ENCODE assay signal across 8 mouse cellular contexts in the genomic region with DNA sequence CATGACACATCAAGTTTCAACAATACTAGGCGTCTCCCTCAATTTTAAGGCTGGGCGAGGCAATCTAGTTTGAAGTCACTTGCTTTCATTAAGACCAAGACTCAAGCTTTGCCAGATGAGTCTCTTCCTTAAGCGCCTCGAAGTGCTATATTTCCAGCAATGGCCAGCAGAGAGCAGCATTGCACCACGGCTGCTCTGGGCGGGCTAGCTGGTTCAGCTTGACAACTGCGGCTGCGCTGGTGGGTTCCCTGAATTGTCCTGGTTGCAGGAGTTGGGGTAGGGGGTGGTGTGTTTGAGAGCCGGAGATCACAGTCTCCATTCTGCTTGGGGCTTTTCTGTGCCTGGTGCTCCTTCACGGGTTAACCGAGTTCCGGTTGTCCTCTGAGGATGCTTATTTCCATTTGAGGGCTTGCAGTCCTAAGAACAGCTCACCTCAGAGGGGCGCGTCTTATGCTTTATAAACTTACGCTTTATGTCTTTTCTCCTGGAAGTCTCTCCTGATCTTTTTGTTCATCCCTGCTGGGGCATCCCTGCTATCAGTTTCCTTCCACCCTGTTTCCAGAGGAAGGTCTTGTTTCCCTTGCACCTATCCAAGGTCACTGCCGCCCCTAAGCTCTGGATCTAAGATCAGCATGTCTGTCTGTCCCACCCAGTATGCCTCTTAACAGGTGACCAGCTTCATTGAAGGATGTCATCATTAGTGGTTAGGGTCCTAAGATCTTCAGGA. TPM values are rescaled to one million over a fixed set of nuclear protein-coding genes. Genes with fewer than 3 reads are reported as not detected.
DNase-seq lines count a peak whose midpoint lies in the region; ATAC-seq and TF ChIP-seq lines count a peak whose summit lies in the region.
"Had no signal": no experiment of that assay in that cellular context is flagged by ENCODE, and none has a peak within 500 bp of the region (broad histone marks: within the 10 kb centered on the region; RNA-seq: fewer than 3 reads in every experiment).

No protein-coding gene starts in this region.

- H3K27me3 ChIP-seq in G1E (ENCODE audit: insufficient read depth, low read length), result no peaks in the 10 kb centered on the region
- peaks cover 34% of the 10 kb centered on the region for H3K27me3 ChIP-seq in embryonic facial prominence, embryonic 13.5 days

- H3K9me3 ChIP-seq in G1E (replicated peaks), result no peaks in the 10 kb centered on the region
- no peaks in the 10 kb centered on the region for H3K9me3 ChIP-seq in embryonic facial prominence, embryonic 13.5 days

- no peaks in the 10 kb centered on the region for H3K4me1 ChIP-seq in G1E (ENCODE audit: insufficient read depth, low read depth, low read length)
- H3K4me1 ChIP-seq in embryonic facial prominence, embryonic 13.5 days, result no peaks in the 10 kb centered on the region

- intact Hi-C loops in heart, postnatal 10 days (cut with DNase I), result loop anchor here (5.0 to 10.0 kb wide), 4 partner anchors 301 to 1964 kb away; no protein-coding TSS in a partner anchor

- H3K27ac ChIP-seq in embryonic facial prominence, embryonic 13.5 days, result no peak overlapping the region

- no peak overlapping the region for H3K9ac ChIP-seq in embryonic facial prominence, embryonic 13.5 days

- H3K4me3 ChIP-seq in G1E (ENCODE audit: low read depth, low read length), result no peak overlapping the region
- H3K4me3 ChIP-seq in embryonic facial prominence, embryonic 13.5 days, result no peak overlapping the region
- H3K4me3 ChIP-seq: megakaryocyte, embryonic 14.5 days had no signal

- peak overlapping the region; percentile 39 for H3K4me2 ChIP-seq in embryonic facial prominence, embryonic 13.5 days

- no peak for ATAC-seq in G1E (ENCODE audit: extremely low read depth, insufficient number of reproducible peaks, low FRiP score, poor library complexity, severe bottlenecking)
- ATAC-seq in embryonic facial prominence, embryonic 13.5 days (ENCODE audit: insufficient number of reproducible peaks, insufficient read depth, low FRiP score, low TSS enrichment, low read depth), result no peak; the same call in 1 of the 2 replicates
- ATAC-seq in megakaryocyte progenitor cell, adult 5-6 weeks (replicated peaks; ENCODE audit: poor library complexity), result peak; percentile 82

- TF ChIP-seq CTCF in G1E (IDR thresholded peaks at IDR 0.05; ENCODE audit: low read depth, low read length), result peak; percentile 68

- no peaks in the 10 kb centered on the region for H3K36me3 ChIP-seq in G1E (replicated peaks)
- H3K36me3 ChIP-seq in embryonic facial prominence, embryonic 13.5 days, result no peaks in the 10 kb centered on the region

- WGBS in embryonic facial prominence, embryonic 13.5 days, result 16% methylated on average over 16 of the region's 16 CpGs

- DNase-seq in G1E (ENCODE audit: low spot score), result peak; percentile 64
- peak; percentile 75 to 81 for DNase-seq in adrenal gland, postnatal 36 days
- DNase-seq in heart, postnatal 10 days, result peak; percentile 66 to 85
- DNase-seq in layer of hippocampus, adult 9-10 months (ENCODE audit: low spot score), result peak; percentile 61
- peak; percentile 13 for DNase-seq in skeletal muscle tissue, adult 2 months (ENCODE audit: low read depth, low spot score)

RNA-seq across cellular contexts. Expression of a gene that starts 9.0 kb away (rescaled TPM):
- total RNA-seq in G1E (2014; fragmentation: Nextera tagmentation), result not detected in 2 replicates
- 0.05 and 0.23 TPM in 2 replicates for total RNA-seq in G1E (2017)
- polyA plus RNA-seq in G1E (2012), result not detected in 2 replicates
- total RNA-seq in adrenal gland, postnatal 36 days (2021), result under 1 TPM; 0.17 to 0.30 TPM
- polyA plus RNA-seq in embryonic facial prominence, embryonic 13.5 days (2015; fragmentation: Nextera tagmentation; extraction: Ambion mirVana), result 0.81 and 1.0 TPM in 2 replicates
- not detected for total RNA-seq in heart, postnatal 10 days (2021)
- not detected in 2 replicates for total RNA-seq in megakaryocyte progenitor cell, adult 5-6 weeks (2015)
- not detected in 2 replicates for total RNA-seq in megakaryocyte progenitor cell, adult 5-6 weeks (2017)

Comparison
In these comparisons a context has a peak if more than half of its experiments do, and no peak if none do; other contexts are left out.
1. DNase-seq: peak in every context shown above with its lines; median percentile 78 in adrenal gland, postnatal 36 days; 76 in heart, postnatal 10 days; 64 in G1E; 61 in layer of hippocampus, adult 9-10 months; 13 in skeletal muscle tissue, adult 2 months.